Mouse (Mus musculus) naive thymus-derived CD4-positive, alpha-beta T cell, adult 5 months (primary cell): ENCODE measurements around the gene Cd81. TPM values are rescaled to one million over a fixed set of nuclear protein-coding genes. Genes with fewer than 3 reads are reported as not detected.

Experiments used
- polyA plus RNA-seq: library from polyadenylated mRNA; unstranded; fragments of 100-300 nt; shearing (Covaris generic); gene quantifications from one replicate; pipeline ENCODE4 v1.2.1, GENCODE M21; 2017

Cd81 gene
- polyA plus RNA-seq = 47.5 TPM

GRCm38 (mm10) chr7:143052626-143053007 lies at the start of gene Cd81:
Gene Cd81 (plus strand): TSS chr7:143052739.

DNA sequence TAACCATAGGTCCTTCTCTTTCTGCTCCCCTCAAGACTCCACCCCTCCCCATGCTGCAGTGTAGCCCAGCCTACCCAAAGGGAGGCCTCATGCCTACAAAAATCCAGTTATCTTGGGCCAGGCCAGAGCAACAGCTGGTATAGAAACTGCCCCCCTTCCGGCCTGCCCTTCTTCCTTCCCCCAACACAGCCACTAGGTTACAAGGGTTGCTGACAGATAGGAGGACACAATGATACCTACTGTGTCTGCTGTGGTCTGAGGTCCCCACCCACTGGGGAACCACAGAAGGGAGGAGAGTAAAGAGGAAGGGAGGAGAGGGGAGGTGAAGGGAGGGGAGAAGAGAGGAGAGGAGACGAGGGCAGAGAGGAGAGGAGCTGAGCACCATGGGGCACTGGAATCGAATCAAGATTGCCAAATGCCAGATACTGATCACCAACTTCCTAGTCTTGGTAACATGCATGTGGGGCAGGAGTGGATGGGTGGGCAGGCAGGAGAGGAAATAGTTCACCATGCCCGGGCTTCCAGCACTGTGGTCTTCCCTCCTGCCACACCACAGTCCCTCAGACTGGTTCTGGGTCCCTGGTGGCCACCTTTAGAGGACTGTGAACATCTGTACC lies 47.7 kb upstream of the Cd81 start, which contains the start of gene Tspan32:
Gene Tspan32, plus strand, starts transcription at position 320 of the 617 bp plus-strand sequence.

GRCm38 (mm10) chr7:143068882-143069591 lies 16.5 kb downstream of the Cd81 start, which contains the start of gene Tssc4:
Gene Tssc4 (plus strand): TSS chr7:143069249.

DNA sequence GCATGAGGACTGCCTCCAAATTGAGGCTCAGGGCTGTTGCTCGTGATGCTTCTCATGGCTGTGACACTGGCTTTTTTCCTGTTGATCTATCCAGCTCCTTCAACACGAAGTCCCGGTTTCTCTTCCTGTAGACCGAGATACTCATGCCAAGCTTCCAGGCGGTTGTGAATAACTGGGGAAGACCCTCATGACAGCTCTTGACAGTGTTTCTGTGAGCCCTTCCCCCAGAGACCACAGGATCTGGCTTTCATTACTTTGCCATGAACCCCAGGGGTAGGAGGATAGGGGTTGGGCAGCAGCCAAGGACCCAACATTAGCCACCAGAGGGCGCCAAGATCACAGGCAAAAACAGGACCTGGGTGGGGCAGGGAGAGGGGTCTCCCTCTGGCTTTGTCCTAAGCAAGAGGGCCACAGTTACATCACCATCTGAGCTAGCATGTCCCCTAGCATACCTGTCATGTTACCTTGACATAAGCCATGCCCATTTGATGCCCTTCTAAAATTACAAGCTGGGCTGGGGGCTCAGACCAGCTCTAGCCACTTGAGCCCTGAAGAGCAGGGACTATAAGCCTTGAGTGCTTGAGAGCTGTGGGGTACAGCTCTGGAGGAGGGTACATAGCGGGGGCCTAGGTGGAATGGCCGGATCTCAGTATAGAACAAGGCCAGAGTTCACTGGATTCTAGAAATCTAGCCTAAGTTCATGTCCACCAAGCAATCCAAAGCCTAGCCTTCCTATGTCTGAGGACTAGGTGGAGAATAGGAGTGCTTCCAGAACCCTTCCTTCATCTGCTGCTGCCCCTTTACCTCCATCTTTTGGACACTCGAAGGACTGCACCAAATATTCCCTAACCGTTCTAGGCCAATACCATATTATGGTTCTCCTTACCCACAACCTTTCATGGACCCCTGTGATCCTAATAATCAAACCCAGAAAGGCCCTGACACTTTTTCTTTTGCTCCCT lies 42.3 kb downstream of the Cd81 start, which contains the start of gene Trpm5:
Gene Trpm5, minus strand, starts transcription at position 51 of the 962 bp plus-strand sequence.

DNA sequence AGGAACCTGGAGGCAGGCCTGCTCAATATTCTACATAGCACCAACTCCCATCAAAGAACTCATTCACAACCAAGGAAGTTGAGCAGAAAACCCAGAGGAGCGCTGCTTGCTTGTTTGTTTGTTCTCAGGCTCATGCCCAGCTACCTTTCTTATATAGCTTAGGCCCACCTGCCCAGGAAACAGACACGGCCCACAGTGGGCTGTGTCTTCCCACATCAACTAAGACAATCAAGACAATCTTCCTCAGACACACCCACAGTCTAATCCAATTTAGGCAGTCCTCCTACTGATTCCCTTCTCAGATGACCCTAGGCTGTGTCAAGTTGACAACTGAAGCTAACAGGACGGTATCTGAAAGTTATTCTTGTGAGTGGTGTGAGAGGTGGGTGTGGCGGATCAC lies 53.5 kb downstream of the Cd81 start, which contains the start of gene Kcnq1:
Gene Kcnq1, plus strand, starts transcription at position 301 of the 400 bp plus-strand sequence.

Other genes starting within 250 kb of the Cd81 start
- gene Th, start 121.6 kb upstream of the Cd81 start, polyA plus RNA-seq = not detected
- gene Ascl2, start 83.5 kb upstream of the Cd81 start, polyA plus RNA-seq = not detected
- 205 TPM for gene Tspan32, start 47.7 kb upstream of the Cd81 start, polyA plus RNA-seq
- gene Tssc4, start 16.5 kb downstream of the Cd81 start, polyA plus RNA-seq = 33.1 TPM
- not detected for gene Trpm5, start 41.9 kb downstream of the Cd81 start, polyA plus RNA-seq
- gene Kcnq1, start 53.6 kb downstream of the Cd81 start, polyA plus RNA-seq = not detected